Mouse (Mus musculus) T-helper 1 cell (primary cell): ENCODE data around the gene Myh2.

Source experiments
- in situ Hi-C: fragments of 300-600 bp; cut with MboI, MseI; formaldehyde crosslinking; loops from one replicate; pipeline ENCODE4 v1.15.1; 2025; ENCODE audit warnings: high pct_unique_total_duplicates

Myh2 gene

GRCm38 (mm10) chr11:67170727-67171126, at the start of gene Myh2:
Myh2 (plus strand) TSS chr11:67171027.
- in situ Hi-C loops: no loop called here

- in situ Hi-C loops: no loop called here
Observed at GRCm38 (mm10) chr11:67124943-67125342, 45.9 kb upstream of the Myh2 start.

GRCm38 (mm10) chr11:67125361-67125760, 45.5 kb upstream of the Myh2 start:
- in situ Hi-C loops: no loop called here

- in situ Hi-C loops: no loop called here
Observed at GRCm38 (mm10) chr11:67133526-67133925, 37.3 kb upstream of the Myh2 start.

- in situ Hi-C loops: no loop called here
Observed at GRCm38 (mm10) chr11:67134654-67135053, 36.2 kb upstream of the Myh2 start.

GRCm38 (mm10) chr11:67135532-67135931, 35.3 kb upstream of the Myh2 start:
- in situ Hi-C loops: no loop called here

- in situ Hi-C loops: no loop called here
Observed at GRCm38 (mm10) chr11:67139556-67139955, 31.3 kb upstream of the Myh2 start.

GRCm38 (mm10) chr11:67140175-67140574, 30.7 kb upstream of the Myh2 start:
- in situ Hi-C loops: no loop called here

GRCm38 (mm10) chr11:67141031-67141430, 29.8 kb upstream of the Myh2 start:
- in situ Hi-C loops: no loop called here

GRCm38 (mm10) chr11:67142047-67142446, 28.8 kb upstream of the Myh2 start:
- in situ Hi-C loops: no loop called here

GRCm38 (mm10) chr11:67143065-67143464, 27.8 kb upstream of the Myh2 start:
- in situ Hi-C loops: no loop called here

GRCm38 (mm10) chr11:67143863-67144498, 26.8 kb upstream of the Myh2 start:
- in situ Hi-C loops: no loop called here

GRCm38 (mm10) chr11:67144559-67145265, 26.1 kb upstream of the Myh2 start:
- in situ Hi-C loops: no loop called here

GRCm38 (mm10) chr11:67145482-67146408, 25.1 kb upstream of the Myh2 start:
- in situ Hi-C loops: no loop called here

- in situ Hi-C loops: no loop called here
Observed at GRCm38 (mm10) chr11:67146409-67147282, 24.2 kb upstream of the Myh2 start.

GRCm38 (mm10) chr11:67147283-67147921, 23.4 kb upstream of the Myh2 start:
- in situ Hi-C loops: no loop called here

GRCm38 (mm10) chr11:67148286-67149012, 22.4 kb upstream of the Myh2 start:
- in situ Hi-C loops: no loop called here

- in situ Hi-C loops: no loop called here
Observed at GRCm38 (mm10) chr11:67150237-67150636, 20.6 kb upstream of the Myh2 start.

GRCm38 (mm10) chr11:67151159-67151558, 19.7 kb upstream of the Myh2 start:
- in situ Hi-C loops: no loop called here
